Mouse (Mus musculus): ENCODE results near the gene Olfr1418.
A peak's percentile ranks its signal among the peaks of the same experiment; 100 is the strongest.
"Not testable (repeated sequence)": the region's sequence is repeated elsewhere in the genome, so short reads cannot be mapped to it uniquely, and the experiment has no call there.

Gene Olfr1418

DNA sequence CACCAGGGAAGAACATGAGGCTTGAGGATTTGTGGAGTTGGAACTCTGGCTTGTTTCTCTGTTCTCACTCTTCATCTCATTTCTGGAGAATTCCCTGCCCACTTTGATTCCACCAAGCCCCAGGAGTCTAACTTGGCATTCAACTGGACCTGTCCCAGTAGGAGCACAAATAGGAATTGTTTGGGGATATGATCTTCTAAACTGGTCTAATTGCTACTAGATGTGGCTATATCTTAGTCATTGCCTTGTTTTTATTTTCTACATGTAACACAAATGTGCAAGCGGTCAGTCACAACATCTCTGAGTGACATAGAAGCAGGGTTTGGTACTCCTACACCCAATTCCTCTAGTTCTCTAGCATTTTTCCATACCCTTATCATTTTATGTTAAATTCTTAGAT is at the start of gene Olfr1418:
Gene Olfr1418, minus strand, starts transcription at position 101 of the 400 bp plus-strand sequence.
- no peak for DNase-seq

DNA sequence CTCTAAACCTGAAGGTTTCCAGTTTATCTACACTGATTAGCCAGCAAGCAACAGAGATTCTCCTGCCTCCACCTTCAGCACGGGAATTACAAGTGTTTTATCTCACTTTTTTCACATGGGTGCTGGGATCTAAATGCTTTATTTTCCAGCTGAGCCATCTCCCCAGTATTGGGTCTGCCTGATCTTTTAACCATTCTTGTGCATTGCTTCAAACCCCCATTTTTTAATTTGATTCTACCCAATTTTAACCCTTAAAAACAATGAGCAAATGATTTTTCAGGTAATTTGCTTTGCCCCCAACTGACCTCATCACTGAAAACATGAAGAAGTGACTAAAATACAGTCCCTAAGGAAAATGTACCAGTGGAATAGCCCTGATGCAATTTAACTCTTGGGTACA is 25.4 kb upstream of the Olfr1418 start, which contains the start of gene Olfr1420:
Gene Olfr1420, plus strand, starts transcription at position 301 of the 400 bp plus-strand sequence.
- no peak for DNase-seq

DNA sequence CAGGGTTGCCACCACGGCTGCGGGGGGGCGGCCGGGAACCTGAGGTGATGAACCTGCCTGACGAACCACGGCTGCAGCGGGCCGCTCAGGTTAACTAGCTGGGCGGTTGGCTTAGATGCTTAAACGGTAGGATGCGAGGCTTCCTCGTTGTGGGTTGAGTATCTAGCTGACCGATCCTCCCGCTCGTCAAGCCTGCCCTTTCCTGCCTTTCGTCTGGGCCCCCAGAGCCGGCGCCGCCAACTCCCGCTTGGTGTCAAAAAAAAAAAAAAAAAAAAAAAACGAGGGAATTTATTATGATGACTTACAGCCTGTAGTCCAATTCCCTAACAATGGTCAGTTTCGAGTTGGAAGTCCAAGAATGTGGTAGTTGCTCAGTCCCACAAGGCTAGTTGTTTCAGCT is 17.5 kb upstream of the Olfr1418 start:
- not testable (repeated sequence) for DNase-seq

DNA sequence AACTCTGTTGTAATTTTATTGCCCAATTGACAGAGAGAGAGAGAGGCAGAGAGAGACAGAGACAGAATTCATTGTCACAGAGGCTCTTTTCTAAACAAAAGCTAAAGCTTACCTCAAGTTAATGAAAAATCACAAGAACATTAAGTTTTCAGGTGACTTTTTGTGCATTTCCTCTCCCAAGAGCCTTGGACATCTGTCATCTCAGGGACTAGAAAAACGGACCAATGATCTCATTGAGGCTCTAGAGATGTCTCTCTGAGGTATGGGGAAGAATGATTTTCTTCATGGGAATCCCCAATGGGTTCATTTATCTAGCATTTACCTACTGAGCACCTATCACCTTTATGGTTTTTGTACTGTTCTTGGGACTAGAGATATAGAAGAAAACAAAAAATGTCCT is 14.1 kb upstream of the Olfr1418 start, which contains the start of gene Olfr1419:
Gene Olfr1419, minus strand, starts transcription at position 101 of the 400 bp plus-strand sequence.
- no peak for DNase-seq

DNA sequence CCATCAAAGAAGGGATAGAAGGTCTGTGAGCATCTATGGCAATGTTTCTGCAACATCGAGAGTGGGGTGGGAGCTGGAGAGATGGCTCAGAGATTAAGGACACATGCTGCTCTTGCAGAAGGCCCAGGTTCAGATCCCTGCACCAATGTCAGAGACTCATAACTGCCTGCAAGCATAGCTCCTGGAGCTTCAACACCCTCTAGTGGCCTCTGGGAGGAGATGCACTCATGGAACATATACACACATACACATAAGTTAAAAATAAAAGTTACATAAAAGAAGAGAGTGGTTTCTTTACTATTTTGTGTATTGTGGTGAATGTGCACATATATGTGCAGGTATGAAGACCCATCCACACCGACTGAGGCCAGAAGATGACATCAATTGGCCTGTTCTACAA is 7.0 kb upstream of the Olfr1418 start:
- DNase-seq, result no peak

DNA sequence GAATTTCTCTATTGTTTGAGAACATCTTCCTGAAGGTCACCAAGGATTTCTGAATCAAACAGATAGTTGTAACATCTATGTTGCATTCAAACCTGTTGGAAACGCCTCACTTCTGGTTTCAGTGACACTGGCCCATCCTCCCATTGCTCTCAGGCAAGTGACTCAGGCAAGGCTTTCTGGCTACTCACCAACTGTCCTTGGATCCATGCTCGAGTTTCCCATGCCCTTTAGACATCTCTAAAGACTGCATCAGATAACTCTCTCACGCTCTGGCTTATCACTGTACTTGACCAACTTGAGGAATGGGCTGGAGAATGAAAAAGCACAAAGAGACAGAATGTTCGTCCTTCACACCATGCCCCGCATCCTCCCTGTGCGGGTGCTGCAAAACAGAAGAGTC is 4.4 kb downstream of the Olfr1418 start:
- DNase-seq, result no peak

DNA sequence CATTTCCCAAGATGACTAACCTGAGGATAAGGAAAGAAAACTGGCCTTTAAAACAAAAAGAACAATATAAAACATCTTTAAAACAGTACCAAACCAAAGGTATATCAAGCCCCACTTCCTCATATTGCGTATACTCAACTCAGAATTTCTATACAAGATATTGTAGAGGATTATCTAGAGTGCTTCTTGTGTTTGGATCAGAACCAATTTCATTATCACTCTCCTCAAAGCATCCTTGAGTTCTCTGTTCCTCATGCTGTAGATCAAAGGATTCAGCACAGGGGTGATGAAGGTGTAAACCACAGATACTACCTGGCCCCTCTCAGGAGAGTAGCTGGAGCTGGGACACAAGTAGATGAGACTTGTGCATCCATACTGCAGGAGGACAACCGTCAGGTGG is 6.0 kb downstream of the Olfr1418 start:
- DNase-seq, result no peak

DNA sequence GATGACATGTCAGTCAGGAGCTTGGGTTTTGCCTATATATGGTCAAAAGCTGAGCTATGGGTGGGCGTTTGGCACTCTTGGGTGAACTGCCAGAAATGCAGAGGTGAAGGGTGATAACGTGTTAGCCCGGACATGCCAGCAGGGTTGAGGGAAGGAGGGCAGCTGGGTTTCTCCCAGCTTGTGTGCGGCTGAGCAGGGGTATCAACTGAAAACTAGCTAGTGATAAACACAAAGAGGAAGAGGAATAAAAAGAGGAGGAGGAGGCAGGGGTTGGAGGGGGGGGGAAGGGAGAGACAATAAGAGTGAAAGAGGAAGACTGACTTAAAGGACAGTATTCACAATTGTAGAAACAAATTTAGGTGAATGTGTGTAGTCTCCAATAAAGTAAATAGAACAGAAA is 8.2 kb downstream of the Olfr1418 start:
- no peak for DNase-seq

DNA sequence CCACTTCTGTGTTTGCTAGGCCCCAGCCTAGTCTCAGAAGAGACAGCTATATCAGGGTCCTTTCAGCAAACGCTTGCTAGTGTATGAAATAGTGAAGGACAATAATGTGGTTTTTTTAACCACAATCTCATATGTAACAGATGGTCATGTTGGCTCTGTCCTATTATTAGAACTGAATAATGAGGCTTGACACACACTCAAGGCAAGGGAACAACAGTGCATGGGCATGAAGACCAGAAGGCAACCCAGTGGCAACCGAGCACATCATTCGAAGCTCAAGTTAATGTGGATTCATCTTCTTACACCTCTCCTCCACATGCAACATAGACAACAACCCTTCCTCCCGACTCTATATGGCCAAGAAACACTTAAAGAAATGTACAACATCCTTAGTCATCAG is 14.5 kb downstream of the Olfr1418 start:
- no peak for DNase-seq

DNA sequence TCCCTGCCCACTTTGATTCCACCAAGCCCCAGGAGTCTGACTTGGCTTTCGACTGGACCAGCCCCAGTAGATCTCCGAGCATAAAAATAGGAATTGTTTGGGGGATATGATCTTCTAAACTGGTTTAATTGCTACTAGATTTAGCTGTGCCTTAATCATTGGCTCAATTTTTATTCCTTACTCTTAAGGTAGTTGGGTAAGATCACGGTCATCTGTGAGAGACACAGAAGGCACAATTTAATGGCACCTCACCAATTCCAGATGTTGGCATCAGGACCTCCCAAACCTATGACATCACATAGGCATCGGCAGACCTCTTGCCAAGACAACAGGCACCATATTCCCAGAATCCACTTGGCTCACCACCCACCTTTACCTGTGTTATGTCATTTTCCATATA is 21.7 kb downstream of the Olfr1418 start, which contains the start of gene Olfr1417:
Gene Olfr1417, minus strand, starts transcription at position 101 of the 400 bp plus-strand sequence.
- DNase-seq, result no peak

DNA sequence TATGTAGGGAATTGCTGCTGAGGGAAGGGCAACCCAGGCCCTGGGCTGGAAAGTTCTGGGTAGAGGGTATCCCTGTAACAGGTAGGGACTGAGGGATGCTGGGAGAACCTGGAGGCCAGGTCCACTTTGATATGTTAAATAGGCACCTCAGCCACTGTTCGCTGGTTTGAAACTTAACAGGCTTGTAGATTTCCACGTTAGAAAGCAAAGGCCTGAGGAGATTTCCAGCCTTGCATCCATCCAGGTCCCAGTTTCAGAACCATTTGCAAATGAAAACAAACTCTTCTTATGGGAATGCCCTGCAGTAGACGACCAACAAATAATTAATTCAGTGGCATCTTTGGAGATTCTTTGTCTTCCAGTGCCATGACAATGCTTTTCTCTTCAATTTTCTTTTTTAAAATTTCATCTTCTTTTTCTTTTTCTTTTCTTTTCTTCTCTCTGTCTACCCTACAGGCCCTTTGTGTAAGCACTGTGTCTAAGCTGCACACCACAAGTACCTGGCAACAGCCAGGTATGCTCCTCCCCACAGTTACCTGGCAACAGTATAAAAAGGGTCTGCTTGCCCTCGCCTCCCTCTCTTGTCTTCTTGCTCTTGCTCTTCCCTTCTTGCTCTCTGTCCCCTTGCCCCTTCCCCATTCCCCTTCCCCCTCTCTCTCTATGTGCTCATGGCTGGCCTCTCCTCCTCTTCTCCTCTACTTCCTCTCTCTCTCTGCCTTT is 37.4 kb downstream of the Olfr1418 start:
- DNase-seq, result no peak

DNA sequence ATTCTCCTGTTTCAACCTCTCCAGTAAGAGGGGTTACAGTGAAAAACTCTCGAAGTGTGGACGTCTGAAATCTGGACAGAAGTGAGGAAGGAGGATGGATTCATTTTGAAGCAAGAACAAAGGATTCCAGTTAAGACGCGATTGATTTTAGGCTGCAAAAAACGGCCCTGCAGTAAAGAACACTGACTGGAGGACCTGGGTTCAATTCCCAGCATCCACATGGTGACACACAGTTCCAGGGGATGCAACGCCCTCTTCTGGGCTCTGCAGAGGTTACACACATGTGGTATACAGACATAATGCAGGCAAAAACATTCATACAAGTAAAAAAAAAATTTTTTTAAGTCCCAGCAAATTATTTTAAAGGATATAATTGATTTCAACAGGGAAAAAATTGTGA is 40.7 kb downstream of the Olfr1418 start:
- peak; percentile 27 for DNase-seq

DNA sequence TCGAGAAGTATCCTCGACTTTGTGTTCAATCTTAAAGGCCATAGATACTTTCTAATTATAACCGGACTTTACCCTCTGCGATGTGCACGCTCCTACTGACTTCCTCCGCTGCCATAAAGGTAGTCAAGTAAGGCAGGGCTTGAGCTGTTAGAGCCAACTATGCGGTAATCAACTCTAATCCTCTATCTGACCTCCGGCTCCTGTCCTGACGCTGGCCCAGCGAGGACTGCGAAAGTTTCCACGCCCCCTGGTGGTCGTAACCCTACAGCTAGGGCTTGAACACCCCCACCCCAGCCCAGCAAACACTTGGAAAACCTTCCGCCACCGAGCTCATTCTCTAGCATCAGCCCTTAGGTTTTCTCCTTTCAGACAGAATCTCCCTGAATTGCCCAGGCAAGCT is 41.1 kb downstream of the Olfr1418 start:
- DNase-seq, result peak; percentile 63

DNA sequence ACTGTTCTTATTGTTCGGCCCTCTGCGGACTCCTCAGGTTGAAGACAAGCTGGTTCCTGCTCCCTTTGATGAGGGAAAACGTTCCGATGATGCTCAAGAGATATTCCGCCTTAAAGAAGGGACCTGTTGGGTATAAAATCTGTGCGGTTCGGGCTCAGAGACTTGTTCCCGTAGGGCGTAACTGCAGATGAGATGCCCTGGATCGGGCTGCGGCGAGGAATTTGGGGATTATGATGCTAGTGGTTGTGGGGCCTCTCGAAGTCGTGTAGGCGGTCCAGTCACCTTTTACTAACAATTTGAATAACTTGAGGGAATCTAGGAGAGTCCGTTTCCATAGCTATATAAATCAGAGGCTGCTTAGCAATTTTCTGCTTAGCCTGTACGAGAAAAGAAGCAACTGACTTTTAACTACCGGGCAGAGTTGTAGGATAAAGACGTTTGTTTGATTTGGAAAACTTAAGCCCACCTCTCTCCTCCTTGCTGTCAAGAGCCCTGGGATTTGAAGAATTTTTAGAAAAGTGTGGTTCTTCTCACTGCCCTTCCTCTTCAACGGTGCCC is 41.6 kb downstream of the Olfr1418 start, which contains the start of gene Stx3:
Gene Stx3, minus strand, starts transcription at position 261 of the 558 bp plus-strand sequence.
- DNase-seq, result peak; percentile 9

DNA sequence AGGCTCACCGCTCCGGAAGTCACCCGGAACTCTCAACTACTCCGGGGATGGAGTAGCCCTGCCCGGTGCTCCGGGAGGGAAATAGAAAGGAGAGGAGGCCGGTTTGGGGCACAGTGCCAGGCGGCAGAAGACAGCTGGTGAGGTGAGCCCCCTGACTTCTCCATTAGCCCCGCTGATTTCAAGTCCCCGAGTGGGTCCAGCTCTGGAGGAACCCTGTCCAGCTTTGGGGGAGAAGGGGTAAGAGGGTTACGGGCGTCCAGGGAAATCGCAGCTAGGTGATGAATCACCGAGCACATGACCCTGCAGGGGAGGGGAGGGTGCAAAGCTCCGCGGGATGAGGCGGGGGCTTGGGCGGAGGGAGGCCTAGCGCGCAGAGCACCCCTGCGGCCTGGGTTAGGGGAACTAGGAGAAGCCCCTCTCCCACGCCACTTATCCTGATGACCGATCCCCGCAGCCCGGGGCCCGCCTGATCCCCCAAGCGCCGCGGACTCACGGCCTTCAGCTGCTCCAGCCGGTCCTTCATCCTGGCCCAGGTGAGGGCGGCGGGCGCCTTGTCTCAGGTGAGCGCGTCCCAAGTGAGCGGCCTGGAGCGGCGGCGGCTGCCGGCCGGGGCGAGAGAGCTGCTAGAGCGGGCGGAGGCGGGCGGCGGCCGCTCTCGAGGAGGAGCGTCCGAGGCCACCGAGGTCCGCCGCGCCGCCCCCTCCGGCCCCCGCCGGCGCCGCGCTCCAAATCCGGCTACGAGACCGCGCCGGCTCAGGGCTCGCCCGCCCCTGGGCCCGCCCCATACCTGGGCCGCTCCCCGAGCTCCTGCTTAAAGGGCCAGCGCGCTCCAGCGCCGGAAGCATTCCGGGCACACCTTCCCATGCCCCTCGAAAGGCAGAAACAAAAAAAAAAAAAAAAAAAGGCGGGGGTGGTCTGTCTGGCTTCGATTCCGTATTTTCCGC is 42.4 kb downstream of the Olfr1418 start:
- DNase-seq, result peak; percentile 72

DNA sequence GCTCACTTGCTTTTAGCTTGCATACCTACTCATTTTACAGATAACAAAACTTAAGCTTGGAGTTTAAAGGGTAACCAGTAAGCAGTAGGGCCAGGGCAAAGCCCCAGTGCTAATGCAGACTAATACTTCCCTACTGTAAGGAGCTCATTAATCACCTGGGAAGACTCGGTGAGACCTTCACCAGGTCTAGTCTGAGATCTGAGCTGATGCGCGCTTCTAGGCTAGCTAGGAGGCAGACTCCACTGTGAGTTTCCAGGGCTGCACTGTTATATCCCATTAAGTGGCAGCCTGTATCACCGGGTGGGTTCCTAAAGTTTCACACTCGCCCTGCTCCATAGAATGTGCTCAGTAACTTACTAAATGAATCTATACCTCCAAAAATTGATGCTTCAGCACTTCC is 43.3 kb downstream of the Olfr1418 start:
- no peak for DNase-seq

DNA sequence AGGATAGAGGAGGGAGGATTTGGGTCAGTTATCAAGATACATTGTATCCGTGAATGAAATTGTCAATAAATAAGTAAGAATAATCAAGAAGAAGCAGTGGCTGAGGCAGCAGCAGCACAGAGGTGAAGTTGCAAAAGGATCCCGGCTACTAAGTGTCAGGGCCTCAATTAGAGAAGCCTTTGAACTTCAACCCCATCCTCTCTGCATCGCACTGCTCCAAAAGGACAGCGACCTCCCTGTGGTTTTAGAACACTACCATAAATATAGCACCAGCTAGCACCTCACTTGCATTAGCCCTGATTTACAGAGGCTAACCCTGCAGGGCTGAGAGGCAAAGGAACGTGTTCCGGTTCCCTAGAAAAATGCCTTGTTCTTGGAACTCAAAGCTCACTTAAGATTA is 44.2 kb downstream of the Olfr1418 start:
- DNase-seq, result no peak

DNA sequence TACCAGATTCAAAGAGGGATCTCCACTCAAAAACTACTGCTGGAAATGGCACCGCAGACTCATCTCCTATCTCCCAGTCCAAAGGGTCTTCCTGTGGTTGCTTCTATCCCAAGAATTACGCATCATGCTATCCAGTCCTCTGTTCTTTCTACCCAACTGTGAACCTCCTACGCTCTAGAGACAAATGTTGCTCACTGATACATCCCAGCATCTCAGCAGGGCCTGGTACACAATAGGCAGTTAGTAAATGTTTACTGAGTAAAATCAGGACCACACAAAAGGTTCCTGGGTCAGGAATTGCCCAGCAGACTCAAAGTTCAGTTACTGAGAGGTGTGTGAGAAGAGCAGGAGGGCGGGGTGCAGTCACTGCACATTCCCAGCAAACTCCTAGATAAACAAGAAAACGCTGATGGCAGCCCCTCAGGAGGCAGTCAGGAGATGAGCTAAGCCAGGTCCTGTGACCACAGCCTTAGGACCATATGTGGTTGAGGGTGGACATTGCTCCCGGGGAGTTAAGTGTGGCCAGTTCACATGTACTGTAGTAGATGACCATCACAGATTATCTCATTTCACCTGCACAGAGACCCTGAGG is 46.0 kb downstream of the Olfr1418 start:
- DNase-seq, result no peak

DNA sequence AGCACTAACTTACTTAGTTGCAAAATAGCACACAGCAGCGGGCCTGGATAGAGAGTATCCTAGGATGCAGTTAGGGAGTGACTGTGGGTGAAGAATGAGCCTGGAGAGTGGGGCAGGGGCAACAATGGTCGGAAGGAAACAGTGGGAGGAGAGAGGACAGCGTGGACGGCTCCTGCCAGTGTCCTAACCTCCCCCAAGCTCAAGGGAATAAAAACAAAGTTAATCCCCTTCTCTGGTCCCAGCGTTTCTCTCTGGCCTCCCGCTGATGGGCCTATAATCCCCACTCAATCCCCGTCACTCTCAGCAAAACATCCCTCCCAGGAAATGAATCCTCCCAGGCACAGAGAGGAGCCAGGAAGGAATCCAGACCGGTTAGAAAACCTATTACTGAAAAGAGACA is 47.2 kb downstream of the Olfr1418 start:
- DNase-seq, result no peak

DNA sequence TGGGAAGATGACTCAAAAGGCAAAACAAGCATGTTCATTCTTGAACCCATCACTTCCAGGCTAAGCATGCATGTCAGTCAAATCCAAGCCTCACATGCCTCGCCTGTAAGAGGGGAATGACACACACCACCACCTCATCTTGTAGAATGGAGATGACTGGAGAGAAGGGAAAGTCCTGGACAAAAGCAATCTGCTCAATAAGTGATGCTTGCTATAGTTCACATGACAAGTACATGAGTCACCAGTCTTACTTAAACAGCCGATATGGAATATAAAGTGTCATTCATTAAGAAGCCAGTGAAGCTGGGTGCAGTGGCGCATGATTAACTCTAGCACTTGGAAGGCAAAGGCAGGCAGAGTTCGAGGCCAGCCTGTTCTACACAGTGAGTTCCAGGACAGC is 47.7 kb downstream of the Olfr1418 start:
- DNase-seq, result no peak

DNA sequence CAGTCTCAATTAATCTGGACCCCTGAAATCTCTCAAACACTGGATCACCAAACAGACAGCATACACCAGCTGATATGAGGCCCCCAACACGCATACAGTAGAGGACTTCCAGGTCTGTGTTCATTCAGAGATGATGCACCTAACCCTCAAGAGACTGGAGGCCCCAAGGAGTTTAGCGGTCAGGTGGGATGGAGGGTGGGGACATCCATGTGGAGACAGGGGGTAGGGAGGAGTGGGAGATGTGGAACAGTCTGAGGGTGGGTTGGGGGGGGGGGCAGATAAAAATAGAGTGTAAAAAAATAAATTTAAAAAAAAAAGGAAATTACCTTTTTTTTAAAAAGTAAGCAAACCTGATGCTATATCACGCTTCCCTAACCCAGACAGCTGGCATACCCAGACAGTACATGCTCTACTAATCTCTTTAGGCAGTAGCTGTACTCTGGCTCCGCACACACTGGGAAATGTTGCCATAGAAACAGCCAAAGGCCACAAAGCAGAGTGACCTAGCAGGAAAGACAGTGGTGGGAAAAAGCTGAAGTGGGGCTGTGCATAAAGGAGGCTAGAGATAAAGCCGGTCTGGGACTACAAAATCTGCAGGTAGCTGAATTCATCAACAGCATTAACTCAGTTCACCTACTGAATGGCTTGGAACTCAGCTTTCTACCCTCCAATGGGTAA is 49.0 kb downstream of the Olfr1418 start:
- no peak for DNase-seq

DNA sequence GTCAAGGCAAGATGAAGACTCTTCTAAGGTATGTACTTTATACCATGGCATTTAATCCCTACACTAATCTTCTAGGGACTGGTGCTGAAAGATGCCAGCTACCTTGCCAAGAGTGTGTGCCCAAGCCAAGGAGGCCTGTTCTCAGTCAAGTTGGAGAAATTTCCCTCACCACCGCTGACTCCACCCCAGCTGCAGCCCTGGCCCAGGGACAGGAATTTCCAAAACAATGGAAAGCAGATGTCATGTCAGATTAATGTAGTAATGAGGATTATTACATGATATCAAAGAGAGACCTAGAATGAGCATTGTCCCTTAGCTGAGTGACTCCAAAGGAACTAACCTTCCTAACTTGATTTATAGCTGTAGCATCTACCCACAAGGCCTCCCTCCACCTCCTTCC is 50.0 kb downstream of the Olfr1418 start:
- no peak for DNase-seq

Measured in cerebellum, adult 11 months (tissue).